Comparison of ENCODE assay signal across 8 mouse cellular contexts in genomic region chr12:52010630-52010961, GRCm38 (mm10). TPM values are rescaled to one million over a fixed set of nuclear protein-coding genes. Genes with fewer than 3 reads are reported as not detected.
DNase-seq lines count a peak whose midpoint lies in the region; ATAC-seq and TF ChIP-seq lines count a peak whose summit lies in the region.
"Had no signal": no experiment of that assay in that cellular context is flagged by ENCODE, and none has a peak within 500 bp of the region (broad histone marks: within the 10 kb centered on the region; RNA-seq: fewer than 3 reads in every experiment).

No protein-coding gene starts in this region.

- WGBS in liver, embryonic 14.5 days (ENCODE audit: insufficient replicate concordance), result 40% methylated on average over 2 of the region's 2 CpGs
- WGBS in liver, embryonic 12.5 days (ENCODE audit: insufficient replicate concordance), result 62% methylated on average over 2 of the region's 2 CpGs
- 62% methylated on average over 2 of the region's 2 CpGs for WGBS in hindbrain, embryonic 10.5 days
- 48% methylated on average over 2 of the region's 2 CpGs for WGBS in neural tube, embryonic 15.5 days

- H3K4me3 ChIP-seq in liver, embryonic 14.5 days (ENCODE audit: insufficient read depth in 1 of 2, low read depth in 2 of 2, low read length in 2 of 2), result no peak overlapping the region
- no peak overlapping the region for H3K4me3 ChIP-seq in liver, embryonic 12.5 days
- no peak overlapping the region for H3K4me3 ChIP-seq in hindbrain, embryonic 10.5 days
- peak overlapping the region; percentile 33 for H3K4me3 ChIP-seq in neural tube, embryonic 15.5 days (replicated peaks)
- H3K4me3 ChIP-seq: limb, embryonic 15.5 days had no signal

- peak in 1 of 3 experiments; percentile 37 for DNase-seq in liver, embryonic 14.5 days (ENCODE audit: low read depth in 3 of 3, low spot score in 3 of 3)
- DNase-seq in brain, embryonic 18.5 days (ENCODE audit: low read depth, low spot score), result peak; percentile 47
- no peak for DNase-seq in hindbrain, embryonic 10.5 days (ENCODE audit: low spot score)
- no peak for DNase-seq in testis, postnatal 10 days (ENCODE audit: low spot score)

- ATAC-seq in liver, embryonic 14.5 days (ENCODE audit: insufficient read depth), result no peak
- ATAC-seq in liver, embryonic 12.5 days, result no peak
- ATAC-seq in neural tube, embryonic 15.5 days (ENCODE audit: low FRiP score), result no peak
- ATAC-seq in inflammation-experienced regulatory T-cells, adult 6 months, result no peak

- no peak overlapping the region for H3K27ac ChIP-seq in liver, embryonic 14.5 days
- H3K27ac ChIP-seq in liver, embryonic 12.5 days, result no peak overlapping the region
- peak overlapping the region; percentile 62; the same call in 1 of the 2 replicates for H3K27ac ChIP-seq in hindbrain, embryonic 10.5 days
- H3K27ac ChIP-seq in neural tube, embryonic 15.5 days (replicated peaks), result peak overlapping the region; percentile 25; the same call in 1 of the 2 replicates
- H3K27ac ChIP-seq: limb, embryonic 15.5 days had no signal

- no peaks in the 10 kb centered on the region for H3K36me3 ChIP-seq in liver, embryonic 14.5 days (replicated peaks; ENCODE audit: control insufficient read depth, insufficient read depth, low read depth)
- H3K36me3 ChIP-seq in liver, embryonic 12.5 days, result no peaks in the 10 kb centered on the region
- H3K36me3 ChIP-seq in hindbrain, embryonic 10.5 days, result no peaks in the 10 kb centered on the region
- no peaks in the 10 kb centered on the region for H3K36me3 ChIP-seq in neural tube, embryonic 15.5 days
- H3K36me3 ChIP-seq: limb, embryonic 15.5 days had no signal

- H3K9me3 ChIP-seq in liver, embryonic 14.5 days (ENCODE audit: control insufficient read depth, low read length), result no peaks in the 10 kb centered on the region
- no peaks in the 10 kb centered on the region for H3K9me3 ChIP-seq in liver, embryonic 12.5 days (replicated peaks)
- no peaks in the 10 kb centered on the region for H3K9me3 ChIP-seq in hindbrain, embryonic 10.5 days
- no peaks in the 10 kb centered on the region for H3K9me3 ChIP-seq in neural tube, embryonic 15.5 days (replicated peaks)
- H3K9me3 ChIP-seq: limb, embryonic 15.5 days had no signal

- no peak for TF ChIP-seq EP300 in liver, embryonic 14.5 days (IDR thresholded peaks at IDR 0.05; ENCODE audit: low read depth)

- H3K4me1 ChIP-seq in liver, embryonic 14.5 days (replicated peaks; ENCODE audit: control insufficient read depth in 2 of 2, insufficient read depth in 2 of 2, low read length in 1 of 2), result peaks cover under 1 to 5% of the 10 kb centered on the region in 2 experiments; a peak in 1 of 4 replicates
- peaks cover 8% of the 10 kb centered on the region for H3K4me1 ChIP-seq in liver, embryonic 12.5 days
- peaks cover 18% of the 10 kb centered on the region for H3K4me1 ChIP-seq in hindbrain, embryonic 10.5 days (replicated peaks)
- peaks cover 3% of the 10 kb centered on the region for H3K4me1 ChIP-seq in neural tube, embryonic 15.5 days
- H3K4me1 ChIP-seq: limb, embryonic 15.5 days had no signal

- no peak overlapping the region for H3K9ac ChIP-seq in liver, embryonic 14.5 days (replicated peaks)
- no peak overlapping the region for H3K9ac ChIP-seq in liver, embryonic 12.5 days
- H3K9ac ChIP-seq in neural tube, embryonic 15.5 days (replicated peaks), result no peak overlapping the region
- H3K9ac ChIP-seq: limb, embryonic 15.5 days had no signal

- TF ChIP-seq CTCF in liver, embryonic 14.5 days (IDR thresholded peaks at IDR 0.05; ENCODE audit: low read depth), result peak; percentile 43; the same call in 1 of the 2 replicates

- H3K4me2 ChIP-seq in liver, embryonic 14.5 days (ENCODE audit: low read depth), result no peak overlapping the region
- no peak overlapping the region for H3K4me2 ChIP-seq in liver, embryonic 12.5 days
- peak overlapping the region; percentile 54 for H3K4me2 ChIP-seq in neural tube, embryonic 15.5 days
- H3K4me2 ChIP-seq: limb, embryonic 15.5 days had no signal

- H3K27me3 ChIP-seq in liver, embryonic 14.5 days (ENCODE audit: control insufficient read depth, insufficient read depth, low read length), result no peaks in the 10 kb centered on the region
- H3K27me3 ChIP-seq in liver, embryonic 12.5 days (replicated peaks), result no peaks in the 10 kb centered on the region; the same call in 1 of the 2 replicates
- no peaks in the 10 kb centered on the region for H3K27me3 ChIP-seq in hindbrain, embryonic 10.5 days (ENCODE audit: insufficient read depth, poor library complexity, severe bottlenecking)
- no peaks in the 10 kb centered on the region for H3K27me3 ChIP-seq in neural tube, embryonic 15.5 days (replicated peaks)
- H3K27me3 ChIP-seq: limb, embryonic 15.5 days had no signal

RNA-seq across cellular contexts. Expression of gene Dtd2, which starts 4.3 kb away (rescaled TPM):
- polyA plus RNA-seq in liver, embryonic 14.5 days (2012; rRNA removed), result 5.9 and 11.1 TPM in 2 replicates
- 12.0 and 13.1 TPM in 2 replicates for polyA plus RNA-seq in liver, embryonic 14.5 days (2014; fragmentation: Nextera tagmentation; extraction: Ambion mirVana)
- 20.2 and 20.9 TPM in 2 replicates for polyA plus RNA-seq in liver, embryonic 12.5 days (2016; fragmentation: Nextera tagmentation; extraction: Ambion mirVana)
- 24.3 and 25.9 TPM in 2 replicates for polyA plus RNA-seq in hindbrain, embryonic 10.5 days (2016; fragmentation: Nextera tagmentation; extraction: Ambion mirVana)
- polyA plus RNA-seq in neural tube, embryonic 15.5 days (2015; fragmentation: Nextera tagmentation; extraction: Ambion mirVana), result 20.9 and 21.2 TPM in 2 replicates
- polyA plus RNA-seq in inflammation-experienced regulatory T-cells, adult 6 months (2017; shearing (Covaris generic)), result 10 to 100 TPM in 2 of 3 experiments, 1 to 10 TPM in 1; 9.9 to 18.0 (median 16.6) TPM

RNA-seq across cellular contexts. Expression of gene Gpr33, which starts 17.3 kb away (rescaled TPM):
- not detected in 2 replicates for polyA plus RNA-seq in liver, embryonic 14.5 days (2012; rRNA removed)
- not detected in 2 replicates for polyA plus RNA-seq in liver, embryonic 14.5 days (2014; fragmentation: Nextera tagmentation; extraction: Ambion mirVana)
- polyA plus RNA-seq in liver, embryonic 12.5 days (2016; fragmentation: Nextera tagmentation; extraction: Ambion mirVana), result not detected in 2 replicates
- not detected in 2 replicates for polyA plus RNA-seq in hindbrain, embryonic 10.5 days (2016; fragmentation: Nextera tagmentation; extraction: Ambion mirVana)
- not detected in 2 replicates for polyA plus RNA-seq in neural tube, embryonic 15.5 days (2015; fragmentation: Nextera tagmentation; extraction: Ambion mirVana)
- not detected for polyA plus RNA-seq in inflammation-experienced regulatory T-cells, adult 6 months (2017; shearing (Covaris generic))
- polyA plus RNA-seq: limb, embryonic 15.5 days had no signal

RNA-seq across cellular contexts. Expression of gene Heatr5a, which starts 39.5 kb away (rescaled TPM):
- 8.2 and 9.2 TPM in 2 replicates for polyA plus RNA-seq in liver, embryonic 14.5 days (2012; rRNA removed)
- polyA plus RNA-seq in liver, embryonic 14.5 days (2014; fragmentation: Nextera tagmentation; extraction: Ambion mirVana), result 5.6 and 6.6 TPM in 2 replicates
- polyA plus RNA-seq in liver, embryonic 12.5 days (2016; fragmentation: Nextera tagmentation; extraction: Ambion mirVana), result 12.7 and 13.8 TPM in 2 replicates
- 10.1 and 12.0 TPM in 2 replicates for polyA plus RNA-seq in hindbrain, embryonic 10.5 days (2016; fragmentation: Nextera tagmentation; extraction: Ambion mirVana)
- 5.8 and 6.8 TPM in 2 replicates for polyA plus RNA-seq in neural tube, embryonic 15.5 days (2015; fragmentation: Nextera tagmentation; extraction: Ambion mirVana)
- 10 to 100 TPM in 2 of 3 experiments, 1 to 10 TPM in 1; 6.1 to 13.0 (median 12.7) TPM for polyA plus RNA-seq in inflammation-experienced regulatory T-cells, adult 6 months (2017; shearing (Covaris generic))

Comparison
In these comparisons a context has a peak if more than half of its experiments do, and no peak if none do; other contexts are left out.
1. H3K27ac ChIP-seq: peak in hindbrain, embryonic 10.5 days (single experiment) and neural tube, embryonic 15.5 days (single experiment); none in liver, embryonic 14.5 days (single experiment) and liver, embryonic 12.5 days (single experiment).